Mouse (Mus musculus) Patski (cell line): ENCODE measurements at regions not wholly inside any gene's neighbourhood (a gene's known extent, or its start where the extent isn't known, plus 50 kb on each side); places are given as distances from the start of the nearest gene placed in this dataset.
A peak's percentile ranks its signal among the peaks of the same experiment; 100 is the strongest.

ENCODE experiments used
- ATAC-seq: fragments of 100-300 bp; one replicate; pipeline ENCODE4 v1.8.0; 2021
- CTCF ChIA-PET: fragments of 350-600 bp; sonication (Branson Sonifier 250); formaldehyde crosslinking; loops from one replicate; lab custom pipeline; 2022; ENCODE audit warnings: inconsistent platforms; lab: Charles Lee
- POLR2A ChIA-PET: fragments of 350-600 bp; sonication (Branson Sonifier 250); formaldehyde crosslinking; loops from one replicate; lab custom pipeline; 2022; ENCODE audit warnings: antibody characterized with exemption, inconsistent platforms; lab: Charles Lee
- DNase-seq: peaks from one replicate; pipeline ENCODE4 v3.0.0-alpha.2; 2011; ENCODE audit warnings: low read depth, low spot score
- H3K27me3 ChIP-seq: fragments of 371-371 bp; one replicate; pipeline ENCODE4 v1.5.1; 2021
- CTCF ChIP-seq: fragments of 100-300 bp; IDR thresholded peaks from one replicate; pipeline ENCODE4 v1.5.1; 2021
- in situ Hi-C: fragments of 300-500 bp; cut with MboI; formaldehyde crosslinking; loops from 3 replicates; pipeline ENCODE4 v1.11.1; 2018; ENCODE audit warnings: low pct_unique_long_range_greater_than_20kb, mixed read lengths

DNA sequence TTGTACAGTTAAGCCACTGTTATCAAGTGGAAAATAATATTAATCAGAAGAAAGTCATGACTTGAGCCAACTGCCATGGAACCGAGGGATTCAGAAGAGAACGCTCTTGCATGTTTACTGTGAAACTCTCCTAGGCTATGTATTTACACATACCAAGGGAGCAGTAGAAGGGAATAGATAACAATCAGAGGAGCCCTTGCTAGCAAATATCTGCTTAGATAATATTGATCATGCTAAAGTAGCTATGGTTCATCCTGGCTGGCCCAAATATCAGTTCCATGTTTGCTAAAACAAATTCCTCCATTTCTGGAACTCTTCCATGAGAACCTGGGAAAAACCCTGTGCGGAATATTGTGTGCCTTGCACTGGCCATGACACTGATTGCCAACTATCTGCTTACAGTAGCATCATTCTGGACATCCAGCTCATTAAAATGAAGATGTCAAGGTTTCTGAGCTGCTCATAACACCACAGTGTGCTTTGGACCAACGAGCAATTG is 179.5 kb upstream of the Tmem72 start:
- no peaks in the 10 kb centered on the region for H3K27me3 ChIP-seq
- TF ChIP-seq CTCF, result no peak
- ChIA-PET CTCF (interaction anchor here (1.1 to 1.6 kb wide), 3 partner anchors 9 to 16 kb away, joined by 3 to 4 read pairs (median 4); no protein-coding TSS in a partner anchor), POLR2A (no interaction called here)
- DNase-seq (no peak), ATAC-seq (no peak)
- in situ Hi-C loops, result no loop called here

DNA sequence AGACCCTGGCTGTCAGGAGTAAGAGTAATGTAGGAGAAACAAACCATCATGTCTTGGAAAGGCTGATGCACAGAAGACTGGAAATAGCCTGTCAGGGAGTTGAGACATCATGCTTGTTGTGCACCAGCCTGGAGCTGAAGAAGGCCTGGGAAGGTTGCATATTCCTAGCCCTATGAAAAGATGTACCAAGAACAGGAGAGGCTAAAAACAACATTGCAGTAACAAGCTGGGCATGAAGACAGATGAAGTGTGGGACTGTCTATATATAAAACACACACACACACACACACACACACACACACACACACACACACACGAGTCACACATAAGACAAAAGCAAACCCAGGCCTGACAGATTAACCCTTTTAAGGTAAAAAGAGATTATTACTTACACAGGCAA is 185.1 kb upstream of the Tmem72 start:
- H3K27me3 ChIP-seq, result no peaks in the 10 kb centered on the region
- ATAC-seq, result no peak
- CTCF ChIA-PET, result no interaction called here
- DNase-seq, result no peak
- in situ Hi-C loops, result no loop called here
- no peak for TF ChIP-seq CTCF
- POLR2A ChIA-PET, result interaction anchor here (0.6 kb wide), 1 partner anchor 102 kb away, joined by 3 read pairs; no protein-coding TSS in a partner anchor

DNA sequence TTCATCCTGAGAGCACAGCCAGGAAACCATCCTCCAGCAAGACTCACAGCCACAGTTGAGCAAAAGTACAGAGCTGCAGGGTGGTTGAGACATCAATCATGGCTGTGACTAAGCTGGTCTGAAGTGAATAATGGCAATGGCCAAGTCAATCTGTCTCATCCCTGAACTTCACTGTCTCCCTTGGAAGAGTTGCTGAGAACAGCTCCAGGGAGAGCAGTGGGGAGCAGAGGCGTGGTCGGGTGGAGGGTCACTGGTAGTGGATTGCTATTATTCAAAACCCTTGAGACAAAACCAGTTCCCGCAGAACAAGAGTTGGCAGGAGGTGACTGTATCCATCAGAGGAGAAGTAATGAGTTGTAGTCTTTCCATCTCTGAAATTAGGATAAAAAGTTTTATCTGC is 185.7 kb upstream of the Tmem72 start:
- ChIA-PET POLR2A (interaction anchor here (0.6 kb wide), 1 partner anchor 101 kb away, joined by 3 read pairs; no protein-coding TSS in a partner anchor), CTCF (interaction anchor here (0.7 kb wide), 1 partner anchor 17 kb away, joined by 3 read pairs; no protein-coding TSS in a partner anchor)
- ATAC-seq, result peak; percentile 39
- TF ChIP-seq CTCF, result no peak
- no peak for DNase-seq
- in situ Hi-C loops, result no loop called here
- no peaks in the 10 kb centered on the region for H3K27me3 ChIP-seq

DNA sequence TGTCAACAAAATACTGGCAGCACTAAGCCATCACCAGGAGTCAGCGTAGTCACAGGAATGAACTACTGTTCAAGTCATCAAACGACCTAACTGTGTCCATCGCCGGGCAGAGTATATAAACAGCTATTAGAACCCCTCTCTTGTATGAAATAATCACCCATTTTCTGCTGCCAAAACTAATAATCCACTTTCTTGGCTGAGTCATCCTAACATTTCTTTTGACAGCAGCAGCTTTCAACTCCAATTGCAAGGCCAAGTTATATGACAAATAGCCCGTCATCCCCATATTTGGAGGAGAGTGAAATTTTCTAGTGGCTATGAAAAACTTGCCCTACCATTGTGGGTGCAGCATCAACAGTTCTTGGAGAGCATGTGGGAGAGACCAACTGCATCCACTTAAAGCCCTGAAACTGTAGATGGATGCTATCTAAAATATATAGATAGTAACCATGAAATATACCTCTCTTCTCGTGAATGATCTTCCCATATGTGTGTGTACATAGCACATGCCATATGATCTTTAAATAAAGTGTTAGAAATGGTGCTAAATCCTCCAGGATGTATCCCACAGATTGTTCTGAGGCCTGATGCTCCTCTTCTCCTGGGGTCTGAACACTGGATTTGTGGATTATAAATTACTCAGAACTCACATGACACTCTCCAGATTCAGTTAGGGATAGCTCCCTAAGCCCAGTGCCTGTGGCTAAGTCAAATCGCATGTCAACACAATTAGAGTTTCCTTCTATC is 189.9 kb upstream of the Tmem72 start:
- ChIA-PET CTCF (interaction anchor here (1.2 kb wide), 1 partner anchor 33 kb away, joined by 3 read pairs; no protein-coding TSS in a partner anchor), POLR2A (no interaction called here)
- ATAC-seq (no peak), DNase-seq (no peak)
- TF ChIP-seq CTCF, result peak; percentile 25
- in situ Hi-C loops, result no loop called here
- no peaks in the 10 kb centered on the region for H3K27me3 ChIP-seq

DNA sequence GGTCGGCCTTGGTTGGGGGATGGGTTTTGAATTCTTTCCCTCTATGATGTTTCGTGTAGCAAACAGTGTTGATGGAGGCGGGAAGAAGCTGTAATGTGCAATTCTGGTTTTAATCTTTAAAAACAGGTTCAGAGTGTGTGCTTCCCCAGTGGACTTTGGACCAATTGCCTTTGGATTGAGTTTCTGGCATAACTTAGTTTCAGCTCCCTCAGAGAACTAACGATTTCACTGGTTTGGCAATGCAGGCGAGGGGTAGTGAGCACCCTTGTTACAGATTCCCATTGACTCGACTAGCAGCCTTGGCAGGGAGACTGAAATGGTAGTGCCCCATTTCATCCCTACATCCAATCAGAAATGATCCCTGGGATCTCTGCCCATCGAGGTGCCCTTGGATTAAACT is 193.9 kb upstream of the Tmem72 start:
- POLR2A ChIA-PET, result no interaction called here
- ATAC-seq, result no peak
- H3K27me3 ChIP-seq, result no peaks in the 10 kb centered on the region
- no peak for DNase-seq
- no peak for TF ChIP-seq CTCF
- CTCF ChIA-PET, result no interaction called here
- in situ Hi-C loops, result no loop called here

DNA sequence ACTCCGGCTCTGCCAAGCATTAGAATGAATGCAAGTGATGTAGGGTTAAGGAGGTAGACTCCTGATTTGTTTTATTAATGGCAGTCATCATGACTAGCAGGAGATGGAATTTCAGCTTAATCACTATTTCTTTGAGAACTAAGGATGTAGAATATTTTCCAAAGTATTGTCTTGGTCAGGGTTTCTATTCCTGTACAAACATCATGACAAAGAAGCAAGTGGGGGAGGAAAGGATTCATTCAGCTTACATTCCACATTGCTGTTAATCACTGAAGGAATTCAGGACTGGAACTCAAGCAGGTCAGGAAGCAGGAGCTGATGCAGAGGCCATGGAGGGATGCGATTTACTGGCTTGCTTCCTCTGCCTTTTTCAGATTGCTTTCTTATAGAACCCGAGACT is 195.4 kb upstream of the Tmem72 start:
- ChIA-PET CTCF (interaction anchor here (1.7 kb wide), 1 partner anchor 16 kb away, joined by 4 read pairs; no protein-coding TSS in a partner anchor), POLR2A (no interaction called here)
- no peak for TF ChIP-seq CTCF
- H3K27me3 ChIP-seq, result no peaks in the 10 kb centered on the region
- no peak for DNase-seq
- in situ Hi-C loops, result no loop called here
- ATAC-seq, result no peak

DNA sequence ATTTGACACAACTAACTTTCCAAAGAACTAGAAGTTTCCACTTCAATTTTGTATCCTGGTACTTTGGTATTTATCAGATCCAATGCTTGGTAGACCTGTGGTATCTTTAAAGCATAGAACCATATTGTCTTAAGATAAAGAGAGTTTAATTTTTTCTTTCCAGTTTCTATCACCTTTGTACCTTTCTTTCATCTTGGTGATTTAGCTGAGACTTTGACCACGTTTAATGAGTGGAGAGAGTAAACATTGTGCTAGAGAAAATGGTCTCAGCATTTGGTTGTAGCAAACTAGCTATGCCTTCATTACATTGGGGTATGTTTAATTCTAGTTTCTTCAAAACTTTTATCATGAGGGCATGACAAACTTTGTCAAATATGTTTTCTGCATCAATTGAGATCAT is 197.4 kb upstream of the Tmem72 start:
- in situ Hi-C loops, result no loop called here
- H3K27me3 ChIP-seq, result no peaks in the 10 kb centered on the region
- DNase-seq (no peak), ATAC-seq (no peak)
- CTCF ChIA-PET, result no interaction called here
- POLR2A ChIA-PET, result no interaction called here
- TF ChIP-seq CTCF, result no peak

DNA sequence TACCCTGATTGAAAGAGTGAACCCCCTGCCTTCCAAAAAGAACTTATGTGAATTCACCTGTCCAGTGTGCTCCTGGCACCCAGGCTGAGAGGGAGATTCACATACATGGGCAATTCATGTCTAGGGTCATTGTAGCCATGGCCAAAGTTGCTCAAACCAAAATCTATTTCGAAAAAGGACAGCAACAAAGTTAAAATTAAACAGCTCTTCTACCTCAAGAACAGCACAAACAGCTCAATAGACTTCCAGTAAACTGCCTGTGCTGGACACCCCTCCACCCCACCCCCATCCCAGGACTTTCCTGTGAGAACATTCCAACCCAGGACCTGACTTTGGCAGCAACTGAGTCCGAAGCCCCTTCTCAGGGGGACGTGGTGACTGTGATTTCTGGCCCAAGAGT is 218.3 kb upstream of the Tmem72 start:
- in situ Hi-C loops, result no loop called here
- ChIA-PET POLR2A (no interaction called here), CTCF (interaction anchor here (1.7 kb wide), 1 partner anchor 16 kb away, joined by 5 read pairs; no protein-coding TSS in a partner anchor)
- ATAC-seq (no peak), DNase-seq (no peak)
- no peak for TF ChIP-seq CTCF
- H3K27me3 ChIP-seq, result no peaks in the 10 kb centered on the region

DNA sequence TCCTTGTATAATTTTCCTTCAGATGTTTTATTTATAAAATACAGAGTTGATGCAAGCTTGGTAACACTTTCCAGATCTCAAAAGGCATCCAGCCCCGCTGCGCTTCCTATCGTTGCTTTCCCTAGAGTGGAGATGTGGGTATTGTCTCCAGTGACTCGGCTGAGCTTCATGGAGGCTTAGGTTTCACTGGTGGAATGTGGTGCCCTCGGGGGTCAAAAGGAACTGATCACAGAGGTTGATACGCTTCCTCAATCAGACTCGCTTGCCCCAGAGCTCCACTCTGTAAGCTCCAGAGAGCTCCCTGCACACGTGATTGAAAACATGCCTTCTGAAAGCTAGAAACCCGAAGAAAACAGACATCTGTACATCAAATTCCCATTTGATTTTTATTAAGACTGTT is 224.9 kb upstream of the Tmem72 start:
- ATAC-seq (no peak), DNase-seq (no peak)
- H3K27me3 ChIP-seq, result no peaks in the 10 kb centered on the region
- ChIA-PET CTCF (no interaction called here), POLR2A (no interaction called here)
- TF ChIP-seq CTCF, result no peak
- in situ Hi-C loops, result no loop called here

DNA sequence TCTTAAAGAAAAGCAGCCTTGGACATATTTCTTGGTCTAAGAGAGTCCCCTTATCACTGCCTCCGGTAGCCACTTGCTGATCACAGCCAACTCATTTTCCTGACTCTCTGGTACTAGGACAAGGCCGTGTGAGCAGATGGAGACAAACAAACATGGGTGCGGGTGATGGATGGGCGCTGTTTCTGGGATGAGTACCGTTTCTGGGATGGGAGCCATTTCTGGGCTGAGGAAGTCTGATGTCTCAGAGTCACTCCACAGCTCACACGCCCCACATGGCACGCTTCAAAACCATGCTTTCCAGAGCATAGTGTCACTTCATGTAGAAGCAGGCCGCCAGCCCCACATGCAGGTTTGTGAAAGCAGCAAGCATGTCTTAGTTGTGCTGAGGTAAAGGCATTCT is 225.6 kb upstream of the Cxcl12 start:
- no peak for TF ChIP-seq CTCF
- DNase-seq, result no peak
- CTCF ChIA-PET, result no interaction called here
- POLR2A ChIA-PET, result no interaction called here
- in situ Hi-C loops, result no loop called here
- no peak for ATAC-seq
- no peaks in the 10 kb centered on the region for H3K27me3 ChIP-seq

DNA sequence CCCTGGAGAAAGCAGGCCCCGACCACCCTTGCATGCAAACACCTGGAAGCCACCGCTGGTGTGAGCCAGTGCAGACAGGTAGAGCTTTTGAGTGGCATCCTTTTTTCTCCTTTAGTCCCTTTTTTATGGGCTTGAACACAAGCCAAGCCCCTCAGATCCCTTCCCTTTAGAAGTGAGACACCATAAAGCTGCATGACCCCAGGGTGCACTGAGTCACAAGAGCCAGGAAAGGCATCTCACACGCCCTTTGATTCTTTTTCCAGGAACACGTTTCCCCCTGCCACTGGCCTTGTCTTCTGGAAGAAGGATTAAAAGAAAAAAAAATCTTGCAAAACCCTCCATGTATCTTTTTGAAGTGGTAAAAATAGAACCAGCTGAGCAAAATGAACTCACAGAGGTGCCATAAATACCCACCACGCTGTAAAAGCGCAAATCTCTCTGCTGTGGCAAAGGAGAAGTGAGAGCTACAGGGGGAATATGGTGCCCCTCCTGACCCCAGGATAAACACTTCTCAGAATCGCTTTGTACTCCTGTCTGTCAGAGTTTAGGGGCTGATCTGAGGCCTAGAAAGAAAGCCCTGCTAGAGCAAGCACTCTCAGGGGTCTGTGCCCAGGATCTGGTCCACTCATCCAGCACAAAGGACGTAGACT is 222.1 kb upstream of the Cxcl12 start:
- POLR2A ChIA-PET, result interaction anchor here (1.1 kb wide), 1 partner anchor 103 kb away, joined by 4 read pairs; no protein-coding TSS in a partner anchor
- H3K27me3 ChIP-seq, result no peaks in the 10 kb centered on the region
- CTCF ChIA-PET, result interaction anchor here (1.3 to 1.6 kb wide), 2 partner anchors 10 to 115 kb away, joined by 3 read pairs; no protein-coding TSS in a partner anchor
- TF ChIP-seq CTCF, result no peak
- DNase-seq (peak; percentile 86), ATAC-seq (peak; percentile 29)
- in situ Hi-C loops, result no loop called here
